Mouse (Mus musculus): ENCODE data around the gene Slc35f5. TPM values are rescaled to one million over a fixed set of nuclear protein-coding genes. Genes with fewer than 3 reads are reported as not detected.

Slc35f5 gene
- 135 TPM for polyA plus RNA-seq (2014; fragmentation: Illumina TruSeq; extraction: RNeasy Lipid Tissue Mini Kit (QIAGEN cat#74804); ENCODE audit: low replicate concordance)

DNA sequence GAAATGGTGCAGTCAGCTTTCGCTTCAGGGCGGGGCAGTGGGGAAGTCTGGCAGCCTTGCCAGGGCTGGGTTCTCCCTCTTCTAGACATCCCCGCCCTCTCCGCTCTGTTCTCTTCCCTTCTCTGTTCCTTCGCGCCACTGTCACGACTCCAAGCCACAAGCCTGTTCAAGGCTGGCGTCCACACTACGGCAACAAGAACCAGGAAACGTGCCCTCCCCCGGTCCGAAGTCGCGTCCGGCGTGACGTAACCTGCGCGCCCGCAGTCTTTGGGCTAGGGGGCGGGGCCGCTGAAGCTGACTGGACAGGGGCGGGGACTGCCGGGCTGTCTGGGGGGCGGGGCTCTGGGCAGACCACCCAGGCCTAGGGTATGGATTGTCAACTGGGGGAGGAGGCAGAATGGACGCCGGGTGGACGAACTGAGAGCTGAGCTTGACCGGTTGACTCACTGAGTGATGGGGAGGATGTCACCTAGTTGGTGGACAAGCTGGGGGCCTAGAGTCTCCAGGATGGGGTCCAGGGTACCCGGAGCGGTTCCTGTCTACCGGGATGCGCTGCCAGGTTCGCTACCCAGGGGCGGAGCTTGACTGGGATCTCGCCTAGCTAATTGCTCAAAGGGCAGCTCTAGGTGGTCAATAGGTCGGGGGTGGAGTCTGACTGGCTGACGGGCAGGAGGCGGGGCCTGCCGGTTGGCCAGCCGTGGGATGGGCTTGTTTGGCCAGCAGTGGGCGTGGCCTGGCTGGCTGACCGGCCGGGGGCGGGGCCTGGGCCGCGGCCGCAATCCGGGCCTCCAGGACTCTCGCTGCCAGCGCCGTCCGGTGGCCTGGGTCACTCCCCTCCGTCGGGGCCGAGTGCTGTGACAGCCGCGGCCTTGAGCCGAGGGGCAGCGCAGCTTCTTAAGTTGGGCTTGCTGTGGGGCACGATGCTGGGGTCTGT lies at the start of gene Slc35f5:
Gene Slc35f5, plus strand, starts transcription at position 337 of the 934 bp plus-strand sequence.

Other genes starting within 250 kb of the Slc35f5 start
- gene Actr3, start 124.9 kb upstream of the Slc35f5 start, polyA plus RNA-seq (2014; fragmentation: Illumina TruSeq; extraction: RNeasy Lipid Tissue Mini Kit (QIAGEN cat#74804); ENCODE audit: low replicate concordance) = 839 TPM
- gene Gpr39, start 116.4 kb downstream of the Slc35f5 start, polyA plus RNA-seq (2014; fragmentation: Illumina TruSeq; extraction: RNeasy Lipid Tissue Mini Kit (QIAGEN cat#74804); ENCODE audit: low replicate concordance) = 9.5 TPM